Mouse (Mus musculus): ENCODE data around the gene Shd.

- TF ChIP-seq POLR2A (IDR thresholded peaks at IDR 0.05; ENCODE audit: borderline replicate concordance, insufficient read depth, low read length), result no peak
- TF ChIP-seq CTCF (IDR thresholded peaks at IDR 0.05; ENCODE audit: borderline replicate concordance, insufficient read depth, low read depth, low read length), result no peak
Measured at GRCm38 (mm10) chr17:55957726-55958583, 12.3 kb upstream of the Shd start.
